Mouse (Mus musculus): ENCODE measurements around the gene Gm13199. TPM values are rescaled to one million over a fixed set of nuclear protein-coding genes. Genes with fewer than 3 reads are reported as not detected.

Gene Gm13199
- total RNA-seq, 2 experiments from 2014 or later = 0.99 to 1.4 TPM

- intact Hi-C loops (cut with DNase I) = no loop called here
These were observed 38.0 kb downstream of the Gm13199 start for GRCm38 (mm10) chr2:5824685-5825084.

GRCm38 (mm10) chr2:5824213-5824612, 38.5 kb downstream of the Gm13199 start:
- DNase-seq (ENCODE audit: low spot score in 2 of 2) = peak in 1 of 2 experiments; percentile 24
- intact Hi-C loops (cut with DNase I) = no loop called here

More at GRCm38 (mm10) chr2:5824685-5825084, 38.0 kb downstream of the Gm13199 start:
- no peak for DNase-seq (ENCODE audit: low spot score in 2 of 2)

- intact Hi-C loops (cut with DNase I) = no loop called here
- no peak for DNase-seq (ENCODE audit: low spot score in 2 of 2)
These were observed 40.3 kb downstream of the Gm13199 start for GRCm38 (mm10) chr2:5822449-5822848.

- DNase-seq (ENCODE audit: low spot score in 2 of 2) = no peak
- intact Hi-C loops (cut with DNase I) = no loop called here
These were observed 41.5 kb downstream of the Gm13199 start for GRCm38 (mm10) chr2:5821264-5821663.

Other genes starting within 250 kb of the Gm13199 start
- 100 to 1,000 TPM in 1 of 2 experiments, 10 to 100 TPM in 1; 97.7 to 107 TPM for gene Camk1d, start 148.4 kb downstream of the Gm13199 start, total RNA-seq (2021)
- 10 to 100 TPM; 21.6 to 21.8 TPM for gene Nudt5, start 17.9 kb downstream of the Gm13199 start, total RNA-seq (2021)
- 100 to 1,000 TPM; 123 to 133 TPM for gene Cdc123, start 17.8 kb downstream of the Gm13199 start, total RNA-seq (2021)
- gene Sec61a2, start 32.5 kb upstream of the Gm13199 start, total RNA-seq (2021) = 100 to 1,000 TPM; 116 to 123 TPM
- gene Dhtkd1, start 79.9 kb upstream of the Gm13199 start, total RNA-seq (2021) = 1 to 10 TPM; 6.6 to 8.6 TPM
- gene Upf2, start 88.5 kb upstream of the Gm13199 start, total RNA-seq (2021) = 10 to 100 TPM; 22.4 to 25.0 TPM